Mouse (Mus musculus): Measurements from ENCODE around the gene Csn2.

Gene Csn2

DNA sequence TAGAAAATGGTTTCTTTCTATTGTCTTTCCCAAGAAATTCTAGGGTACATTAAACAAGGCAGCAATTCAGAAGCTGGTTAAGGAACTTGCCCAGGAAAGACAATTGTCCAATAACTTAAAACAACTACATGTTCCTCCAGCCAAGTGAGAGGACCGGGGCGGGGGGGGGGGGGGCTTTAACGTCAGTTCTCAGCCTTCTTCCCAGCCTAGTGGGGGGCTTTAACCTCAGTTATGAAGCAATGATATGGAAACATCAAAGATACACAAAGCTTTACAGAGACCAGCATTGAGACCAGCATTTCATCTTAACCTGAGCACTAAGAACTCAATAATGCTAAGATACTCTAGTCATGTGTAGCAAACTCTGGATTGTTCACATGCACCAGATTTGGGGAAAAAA is at the start of gene Csn2:
Gene Csn2, minus strand, starts transcription at position 101 of the 400 bp plus-strand sequence.
- DNase-seq (ENCODE audit: low read depth, low spot score) = no peak

GRCm38 (mm10) chr5:87734821-87735220 is 35.4 kb upstream of the Csn2 start:
- DNase-seq (ENCODE audit: low read depth, low spot score) = no peak

GRCm38 (mm10) chr5:87705891-87706290 is 6.5 kb upstream of the Csn2 start:
- no peak for DNase-seq (ENCODE audit: low read depth, low spot score)

DNA sequence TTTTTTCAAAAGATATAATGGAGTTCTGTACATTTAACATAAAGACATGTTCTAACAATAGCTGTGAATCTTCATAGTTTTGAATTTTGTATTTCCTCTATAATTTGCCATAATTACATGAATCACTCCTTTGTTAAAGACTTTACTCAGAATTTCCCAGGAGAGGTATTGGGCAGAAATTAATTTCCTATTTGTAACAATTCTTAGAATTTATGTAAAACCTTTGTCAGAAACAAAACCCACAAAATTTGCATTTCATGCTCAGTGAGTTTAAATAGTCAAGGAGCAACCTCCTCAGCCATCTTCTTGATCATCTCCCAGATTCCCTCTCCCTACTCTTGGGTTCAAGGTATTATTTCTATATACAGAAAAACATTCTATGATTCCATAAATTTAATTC is 33.5 kb downstream of the Csn2 start, which contains the start of gene Csn1s1:
Gene Csn1s1, plus strand, starts transcription at position 301 of the 400 bp plus-strand sequence.
- DNase-seq (ENCODE audit: low read depth, low spot score) = no peak

- DNase-seq (ENCODE audit: low read depth, low spot score) = no peak
Measured at GRCm38 (mm10) chr5:87642787-87643186, 56.6 kb downstream of the Csn2 start.

Measured in ZHBTc4 (cell line).